Mouse (Mus musculus): ENCODE data around the gene Coro7.
"Not testable (repeated sequence)": the region's sequence is repeated elsewhere in the genome, so short reads cannot be mapped to it uniquely, and the experiment has no call there.

The Coro7 gene

GRCm38 (mm10) chr16:4594814-4595526 lies 84.6 kb downstream of the Coro7 start:
- DNase-seq (ENCODE audit: low spot score in 2 of 2) = peak in 1 of 2 experiments; percentile 47

- peak in 1 of 2 experiments; percentile 66 for DNase-seq (ENCODE audit: low spot score in 2 of 2)
Measured at GRCm38 (mm10) chr16:4593971-4594813, 85.4 kb downstream of the Coro7 start, which contains the start of gene Glis2. Gene Glis2 (plus strand): TSS chr16:4594713.

GRCm38 (mm10) chr16:4592909-4593875 lies 86.4 kb downstream of the Coro7 start:
- peak in 1 of 2 experiments; percentile 68 for DNase-seq (ENCODE audit: low spot score in 2 of 2)

- DNase-seq (ENCODE audit: low spot score in 2 of 2) = no peak
Measured at GRCm38 (mm10) chr16:4590236-4590635, 89.3 kb downstream of the Coro7 start.

- peak in 1 of 2 experiments; percentile 15 for DNase-seq (ENCODE audit: low spot score in 2 of 2)
Measured at GRCm38 (mm10) chr16:4587516-4588210, 91.9 kb downstream of the Coro7 start.

GRCm38 (mm10) chr16:4586531-4587123 lies 93.0 kb downstream of the Coro7 start:
- DNase-seq (ENCODE audit: low spot score in 2 of 2) = peak; percentile 81 to 89

- DNase-seq (ENCODE audit: low spot score in 2 of 2) = no peak
Measured at GRCm38 (mm10) chr16:4585642-4586530, 93.7 kb downstream of the Coro7 start.

GRCm38 (mm10) chr16:4584438-4584837 lies 95.1 kb downstream of the Coro7 start:
- no peak for DNase-seq (ENCODE audit: low spot score in 2 of 2)

GRCm38 (mm10) chr16:4583807-4584206 lies 95.8 kb downstream of the Coro7 start:
- DNase-seq (ENCODE audit: low spot score in 2 of 2) = no peak

- DNase-seq (ENCODE audit: low spot score in 2 of 2) = not testable (repeated sequence)
Measured at GRCm38 (mm10) chr16:4581179-4581578, 98.4 kb downstream of the Coro7 start.

GRCm38 (mm10) chr16:4578630-4579029 lies 100.9 kb downstream of the Coro7 start:
- DNase-seq (ENCODE audit: low spot score in 2 of 2) = no peak

- DNase-seq (ENCODE audit: low spot score in 2 of 2) = no peak
Measured at GRCm38 (mm10) chr16:4576873-4577272, 102.7 kb downstream of the Coro7 start.
